Mouse (Mus musculus) induced T-regulatory cell, adult 2 months (primary cell): Measurements from ENCODE around the gene Cnfn.
"Not testable (repeated sequence)": the region's sequence is repeated elsewhere in the genome, so short reads cannot be mapped to it uniquely, and the experiment has no call there.

Experiments used
- DNase-seq: peaks from one replicate; pipeline ENCODE4 v3.0.0-alpha.2; 2012; ENCODE audit warnings: low read depth

Gene Cnfn

DNA sequence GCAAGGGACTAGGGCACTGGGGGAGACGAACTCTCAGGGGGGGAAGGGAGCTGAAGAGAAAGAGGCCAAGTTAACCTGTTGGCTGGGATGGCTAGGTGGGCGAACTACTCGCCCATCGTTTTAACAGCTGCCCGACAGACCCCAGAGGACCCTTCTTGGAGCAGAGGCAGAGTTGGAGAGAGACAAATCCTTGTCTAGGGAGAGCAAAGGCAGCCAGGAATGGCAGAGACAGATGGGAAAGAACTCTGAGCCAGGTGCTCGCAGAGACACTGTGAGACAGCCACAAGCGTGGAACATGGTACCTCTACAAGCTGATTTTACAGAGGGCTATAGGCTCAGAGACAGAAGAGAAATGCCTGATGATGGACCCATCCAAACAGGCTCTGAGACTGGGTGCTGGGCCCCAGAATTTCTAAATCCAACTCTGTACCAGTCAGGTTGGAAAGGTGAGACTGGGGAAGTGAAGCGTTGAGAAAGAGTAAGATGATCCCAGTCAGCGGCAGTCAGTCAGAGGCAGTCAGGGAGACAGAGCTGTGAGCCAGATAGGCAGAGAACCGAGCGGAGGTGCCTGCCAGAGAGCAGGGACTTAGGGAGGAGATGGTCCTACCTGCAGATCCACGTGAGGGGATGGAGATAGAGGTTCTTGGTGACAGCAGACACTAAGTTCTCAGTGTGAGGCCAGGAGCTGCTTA lies at the start of gene Cnfn:
Gene Cnfn (minus strand): TSS at position 667 of the 692 bp plus-strand sequence.
- DNase-seq = no peak

DNA sequence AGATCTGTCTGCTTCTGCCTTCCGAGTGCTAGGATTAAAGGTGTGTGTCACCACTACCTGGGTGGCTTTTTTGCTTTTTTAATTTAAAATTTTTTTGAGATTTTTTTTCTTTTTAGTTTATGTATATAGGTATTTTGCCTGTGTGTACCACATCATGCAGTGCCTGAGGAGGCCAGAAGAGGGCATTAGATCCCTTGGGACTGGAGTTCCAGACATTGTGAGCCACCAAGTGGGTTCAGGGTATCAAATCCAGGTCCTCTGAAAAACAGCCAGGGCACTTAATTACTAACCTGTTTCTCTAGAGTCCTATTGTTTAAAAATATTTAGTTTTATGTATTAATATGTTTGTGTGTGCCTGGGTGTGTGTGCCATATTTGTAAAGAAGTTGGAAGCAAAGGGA lies 48.1 kb upstream of the Cnfn start:
- DNase-seq = peak; percentile 42

DNA sequence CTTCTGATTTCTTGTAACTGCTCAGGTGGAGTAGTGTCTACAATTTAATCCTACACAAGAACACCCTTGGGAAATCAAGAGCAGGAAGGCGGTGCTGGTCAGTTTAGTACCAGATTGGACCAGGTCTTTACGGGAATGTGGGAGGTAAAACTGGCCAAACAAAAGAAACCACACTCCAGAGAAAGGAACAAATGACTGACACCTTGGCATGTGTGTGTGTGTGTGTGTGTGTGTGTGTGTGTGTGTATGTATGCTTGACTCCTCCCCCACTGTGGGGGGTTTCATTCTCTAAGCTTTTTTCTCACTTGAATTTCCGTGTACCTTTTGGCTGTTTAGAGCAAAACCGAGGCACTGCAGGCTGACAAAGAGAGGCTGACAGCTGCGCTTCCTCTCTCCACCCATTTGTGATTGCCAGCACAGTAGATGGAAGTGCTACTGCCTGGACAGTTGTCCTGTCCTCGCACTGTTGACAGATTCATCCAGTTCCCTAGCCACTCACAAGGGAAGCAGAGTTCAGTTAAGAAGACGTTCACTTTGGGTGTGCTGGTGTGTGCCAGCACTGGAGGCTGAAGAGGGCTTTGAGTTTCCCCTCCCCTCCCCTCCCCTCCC lies 43.4 kb upstream of the Cnfn start, which contains the start of gene Cxcl17:
Gene Cxcl17 (minus strand): TSS at position 54 of the 609 bp plus-strand sequence.
- no peak for DNase-seq

GRCm38 (mm10) chr7:25411861-25412260 lies 42.3 kb upstream of the Cnfn start:
- no peak for DNase-seq

GRCm38 (mm10) chr7:25410969-25411615 lies 41.6 kb upstream of the Cnfn start:
- no peak for DNase-seq

DNA sequence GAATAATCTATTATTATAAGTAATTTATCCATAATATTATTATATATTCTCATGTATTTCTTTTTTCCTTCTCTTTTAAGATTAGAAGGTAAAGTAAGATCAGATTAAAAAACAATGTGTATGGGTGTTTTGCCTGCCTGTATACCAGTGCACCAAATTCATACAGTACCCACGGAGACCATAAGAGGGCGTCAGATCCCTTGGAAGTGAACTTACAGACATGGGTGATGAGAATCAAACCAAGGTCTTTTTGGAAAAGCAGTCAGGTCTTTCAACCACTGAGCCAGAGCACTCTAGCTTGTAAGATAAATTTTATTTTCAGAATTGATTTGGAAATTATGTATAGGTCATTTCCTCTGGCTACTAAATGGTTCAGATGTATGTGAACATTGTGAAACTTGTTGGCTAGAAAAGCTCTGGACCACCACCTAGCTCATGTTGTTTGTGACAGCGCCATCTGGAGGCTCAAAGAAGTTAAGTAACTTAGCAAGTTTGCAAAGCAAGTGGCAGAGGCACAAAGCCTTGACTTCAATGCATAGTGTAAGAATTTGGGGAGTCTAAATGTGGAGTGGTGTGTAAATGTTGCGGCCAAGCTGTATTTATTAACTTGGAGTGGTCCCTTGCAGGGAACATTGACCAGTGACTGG lies 39.7 kb upstream of the Cnfn start:
- DNase-seq = peak; percentile 66

GRCm38 (mm10) chr7:25406468-25406867 lies 36.9 kb upstream of the Cnfn start:
- no peak for DNase-seq

DNA sequence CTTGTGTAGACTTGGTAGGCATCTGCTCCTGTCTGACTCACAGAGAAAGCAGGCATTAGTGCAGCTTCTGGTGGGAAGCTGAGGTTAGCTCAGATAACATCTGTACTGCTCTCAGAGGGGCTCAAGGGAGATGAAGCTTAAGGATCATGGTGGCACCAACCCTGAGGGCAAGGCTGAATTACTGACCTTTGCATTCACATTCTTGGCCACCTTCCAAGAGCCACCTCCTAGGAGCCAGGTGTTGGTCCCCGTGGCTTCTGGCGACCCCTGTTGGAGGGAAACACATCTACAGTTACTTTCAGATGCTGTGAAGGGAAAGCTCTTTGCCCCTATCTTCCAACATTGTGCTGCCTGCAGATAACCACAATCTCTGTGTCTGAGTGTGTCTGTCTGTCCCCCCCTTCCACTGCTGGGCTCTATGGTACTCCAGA lies 33.2 kb upstream of the Cnfn start:
- peak; percentile 77 for DNase-seq

DNA sequence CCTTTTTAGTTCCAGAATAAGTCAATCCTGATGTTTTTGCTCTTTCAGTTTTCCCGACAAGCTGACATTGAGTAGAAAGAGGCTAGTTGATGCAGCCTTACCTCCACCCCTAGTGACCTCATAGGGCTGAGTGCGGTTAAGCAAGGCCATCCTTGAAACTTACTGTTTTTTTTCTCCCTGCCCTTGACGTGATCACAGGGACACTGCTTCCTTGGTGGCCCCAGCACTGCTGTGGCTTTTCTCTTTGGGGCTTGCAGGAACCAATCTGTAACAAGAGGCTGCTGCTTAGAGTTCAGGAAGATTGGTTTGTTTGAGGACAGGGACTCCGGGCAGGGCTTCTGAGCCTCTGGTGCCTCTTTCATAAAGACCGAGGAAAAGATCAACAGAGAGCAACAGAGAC lies 32.5 kb upstream of the Cnfn start:
- DNase-seq = no peak

GRCm38 (mm10) chr7:25401551-25401950 lies 32.0 kb upstream of the Cnfn start:
- DNase-seq = no peak

- DNase-seq = not testable (repeated sequence)
Measured at GRCm38 (mm10) chr7:25399028-25399427, 29.5 kb upstream of the Cnfn start.

DNA sequence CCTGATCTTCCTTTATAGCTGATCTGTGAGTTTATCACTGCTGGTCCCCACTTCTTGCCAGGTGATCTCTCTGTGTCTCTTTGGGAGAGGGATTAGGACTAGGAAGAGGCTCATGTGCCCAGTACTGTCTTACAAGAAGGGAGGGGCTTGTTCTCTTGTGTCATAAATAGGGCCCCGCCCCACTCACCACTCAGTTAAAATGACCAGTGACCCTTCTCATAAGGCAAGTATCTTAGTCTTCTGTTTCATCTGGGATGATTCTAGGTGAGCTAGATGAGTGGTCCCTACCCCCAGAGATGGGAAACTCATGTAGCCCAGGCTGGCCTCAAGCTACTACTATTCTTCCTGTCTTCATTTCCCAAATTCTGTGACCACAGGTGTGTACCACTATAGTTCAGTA lies 29.1 kb upstream of the Cnfn start, which contains the start of gene Lipe:
Gene Lipe (minus strand): TSS at position 101 of the 400 bp plus-strand sequence.
- no peak for DNase-seq

DNA sequence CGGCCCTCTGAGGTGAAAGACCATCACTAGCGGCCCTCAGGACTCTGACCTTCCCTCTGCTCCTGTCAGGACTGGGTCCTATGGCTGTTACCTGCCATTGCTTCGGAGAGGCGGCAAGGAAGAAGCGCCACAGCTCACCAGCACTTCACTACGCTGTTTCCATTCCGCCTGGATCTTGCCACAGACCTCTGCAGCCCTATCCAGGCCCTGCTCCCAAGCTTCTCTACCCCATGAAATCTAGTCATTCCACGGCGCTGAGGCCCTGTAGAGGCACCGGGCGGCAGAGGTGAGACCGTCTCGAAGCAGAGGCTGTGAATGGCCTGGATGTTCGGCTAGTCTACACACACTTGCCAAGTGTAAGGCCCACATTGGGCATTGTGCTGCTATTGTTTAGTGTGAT lies 27.1 kb upstream of the Cnfn start:
- DNase-seq = no peak

DNA sequence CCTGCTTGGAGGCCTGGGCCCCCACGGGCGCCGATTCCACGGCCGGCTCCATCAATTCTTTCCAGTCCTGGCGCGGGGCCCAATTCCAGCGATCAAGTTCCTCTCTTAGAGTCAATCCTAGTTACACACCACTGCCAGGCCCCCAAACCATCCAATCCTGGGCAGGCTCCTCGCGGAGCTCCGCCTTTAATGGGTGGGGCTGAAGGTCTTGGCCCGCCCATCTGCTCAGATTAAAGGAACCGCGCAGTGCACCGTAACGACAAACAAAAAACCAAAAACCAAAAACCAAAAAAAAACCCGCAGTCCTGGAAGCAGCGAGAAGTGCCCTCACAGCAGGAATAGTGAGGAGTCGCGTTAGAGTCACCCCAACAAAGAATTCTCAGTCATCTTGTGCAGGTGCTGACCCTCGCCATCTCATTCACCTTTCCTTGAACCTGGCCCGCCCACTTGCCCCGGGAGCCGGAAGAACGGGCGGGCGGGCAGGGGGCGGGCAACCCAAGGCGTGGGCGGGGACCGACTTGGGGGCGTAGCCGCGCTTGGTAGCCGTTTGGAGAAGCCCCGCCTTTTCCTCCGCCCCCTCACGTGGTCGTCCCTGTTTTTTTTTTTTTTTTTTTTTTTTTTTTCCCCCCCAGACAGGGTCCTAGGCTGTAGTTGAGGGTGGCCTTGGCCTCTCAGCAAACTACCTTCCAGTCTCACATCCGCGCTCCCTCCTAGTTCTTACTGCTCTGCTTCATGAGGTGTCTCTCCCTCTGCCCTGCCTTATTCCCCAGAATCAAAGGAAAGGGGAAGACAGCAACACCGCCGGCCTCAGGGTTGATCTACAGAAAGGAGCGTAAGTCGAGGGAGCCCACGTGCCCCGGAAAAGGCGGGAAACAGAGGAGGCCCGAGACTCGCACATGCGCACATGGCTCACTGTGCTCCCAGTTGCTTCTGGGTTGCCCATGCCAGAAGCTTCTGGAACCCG lies 26.3 kb upstream of the Cnfn start:
- DNase-seq = peak; percentile 98

- no peak for DNase-seq
Measured at GRCm38 (mm10) chr7:25395186-25395557, 25.6 kb upstream of the Cnfn start.

- DNase-seq = no peak
Measured at GRCm38 (mm10) chr7:25394754-25395153, 25.2 kb upstream of the Cnfn start.

DNA sequence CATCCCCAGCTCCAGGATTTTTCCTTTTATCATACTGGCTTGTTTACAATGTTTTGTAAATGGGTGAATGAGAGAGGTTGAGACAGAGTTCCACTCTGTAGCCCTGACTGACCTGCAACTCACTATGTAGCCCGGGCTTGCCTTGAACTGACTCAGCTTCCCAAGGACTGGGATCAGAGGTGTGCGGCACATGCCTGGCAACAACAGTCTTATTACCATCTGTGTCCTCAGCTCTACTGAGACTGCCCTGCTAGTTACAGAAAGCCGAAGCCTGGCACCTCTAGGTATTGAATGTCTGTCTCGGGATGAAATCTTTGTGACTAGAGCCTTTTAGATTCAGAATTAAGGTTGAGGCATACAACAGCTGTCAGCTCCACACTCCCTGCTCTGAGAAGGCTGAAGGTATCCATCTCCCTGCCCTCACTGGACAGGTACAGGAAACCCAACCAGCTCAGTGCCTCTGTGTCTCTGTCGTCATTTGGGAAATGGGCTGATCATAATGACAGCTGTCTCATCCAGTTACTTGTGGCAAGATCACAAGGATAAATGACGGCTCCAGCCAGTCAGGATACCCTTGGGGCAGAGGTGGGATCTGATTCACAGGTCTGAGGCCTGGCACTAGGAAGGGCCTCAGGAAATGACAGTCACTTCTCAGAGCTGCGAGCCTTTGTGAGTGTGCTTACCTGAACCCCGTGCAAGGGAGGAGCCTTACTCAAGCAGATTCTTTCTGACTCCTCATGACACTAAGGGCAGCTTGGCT lies 24.1 kb upstream of the Cnfn start:
- DNase-seq = no peak

GRCm38 (mm10) chr7:25392851-25393250 lies 23.3 kb upstream of the Cnfn start:
- DNase-seq = no peak

- DNase-seq = no peak
Measured at GRCm38 (mm10) chr7:25391856-25392453, 22.4 kb upstream of the Cnfn start.

GRCm38 (mm10) chr7:25390986-25391385 lies 21.5 kb upstream of the Cnfn start:
- no peak for DNase-seq
